Mouse (Mus musculus) stomach, postnatal 0 days (tissue): ENCODE measurements at regions not wholly inside any gene's neighbourhood (a gene's known extent, or its start where the extent isn't known, plus 50 kb on each side); places are given as distances from the start of the nearest gene placed in this dataset.

Experiments used
- CTCF ChIP-seq: IDR thresholded peaks from 2 replicates; pipeline ENCODE4 v1.5.1; 2016; ENCODE audit warnings: antibody characterized with exemption, low read depth, mild to moderate bottlenecking, moderate library complexity
- EP300 ChIP-seq: optimal IDR thresholded peaks from 2 replicates; pipeline ENCODE3; 2016; ENCODE audit warnings: antibody characterized with exemption

GRCm38 (mm10) chr16:92903892-92904473, 78.0 kb upstream of the Runx1 start:
- TF ChIP-seq CTCF: no peak
- no peak for TF ChIP-seq EP300
